Mouse (Mus musculus): ENCODE measurements around the gene Slitrk1. TPM values are rescaled to one million over a fixed set of nuclear protein-coding genes. Genes with fewer than 3 reads are reported as not detected.

The Slitrk1 gene
- polyA plus RNA-seq (2014; fragmentation: Illumina TruSeq; extraction: RNeasy Lipid Tissue Mini Kit (QIAGEN cat#74804); ENCODE audit: low read depth, low replicate concordance) = 0.44 TPM

GRCm38 (mm10) chr14:108913714-108914263 lies at the start of gene Slitrk1:
Gene Slitrk1 (minus strand): TSS chr14:108914158.

All from sigmoid colon, adult 10 weeks (tissue).